Mouse (Mus musculus) kidney, postnatal 0 days (tissue): ENCODE data around the gene Myom3. TPM values are rescaled to one million over a fixed set of nuclear protein-coding genes. Genes with fewer than 3 reads are reported as not detected.

ENCODE experiments used
- ATAC-seq: fragments of 200-750 bp; cut with Nextera tagmentation; replicated peaks from 2 replicates; pipeline ENCODE4 v1.8.0; 2017; ENCODE audit warnings: low read depth, moderate number of reproducible peaks, moderate TSS enrichment, moderate library complexity; ENCODE audit not compliant: low FRiP score
- DNase-seq: peaks from one replicate; pipeline ENCODE4 v3.0.0-alpha.2; 2016; ENCODE audit warnings: low spot score
- H3K27ac ChIP-seq: fragments of 300-500 bp; sonication (generic); 2 replicates; pipeline ENCODE4 v1.5.1; 2014; ENCODE audit warnings: mild to moderate bottlenecking
- H3K27me3 ChIP-seq: fragments of 300-500 bp; sonication (generic); 2 replicates; pipeline ENCODE4 v1.6.1; 2014; ENCODE audit warnings: low read length, mixed read lengths; ENCODE audit not compliant: insufficient read depth
- H3K36me3 ChIP-seq: fragments of 300-500 bp; sonication (generic); 2 replicates; pipeline ENCODE4 v1.6.1; 2014; ENCODE audit warnings: low read length, mixed read lengths; ENCODE audit not compliant: insufficient read depth
- H3K4me1 ChIP-seq: fragments of 300-500 bp; sonication (generic); replicated peaks from 2 replicates; pipeline ENCODE4 v1.6.1; 2014; ENCODE audit warnings: antibody characterized with exemption, low read length, mixed read lengths; ENCODE audit not compliant: insufficient read depth
- H3K4me2 ChIP-seq: fragments of 300-500 bp; sonication (generic); 2 replicates; pipeline ENCODE4 v1.6.1; 2014; ENCODE audit warnings: mild to moderate bottlenecking, low read length, moderate library complexity, mixed read lengths
- H3K4me3 ChIP-seq: fragments of 300-500 bp; sonication (generic); replicated peaks from 2 replicates; pipeline ENCODE4 v1.5.1; 2014; ENCODE audit warnings: low read depth, low read length
- H3K9ac ChIP-seq: fragments of 300-500 bp; sonication (generic); 2 replicates; pipeline ENCODE4 v1.6.1; 2014; ENCODE audit warnings: low read depth, low read length
- H3K9me3 ChIP-seq: fragments of 300-500 bp; sonication (generic); replicated peaks from 2 replicates; pipeline ENCODE4 v1.6.1; 2016; ENCODE audit warnings: low read length, inconsistent platforms, mixed read lengths
- CTCF ChIP-seq: IDR thresholded peaks from 2 replicates; pipeline ENCODE4 v1.5.1; 2016; ENCODE audit warnings: antibody characterized with exemption, low read depth, mild to moderate bottlenecking, moderate library complexity
- WGBS: fragments of 180-500 bp; shearing (Covaris S2); extraction: QIAGEN DNeasy Blood & Tissue Kit; methylation state at CpG from one replicate; pipeline ENCODE4 v1.1.7; 2014; 5-methylcytosine and 5-hydroxymethylcytosine counted together
- polyA plus RNA-seq: library from polyadenylated mRNA; unstranded; fragments of >200 nt; fragmentation: Nextera tagmentation; extraction: Ambion mirVana; gene quantifications from 2 replicates; pipeline ENCODE4 v1.2.1, GENCODE M21; 2015

The Myom3 gene
- polyA plus RNA-seq, 1 experiment from 2014 or later, result 0.39 TPM

- Histone ChIP-seq H3K9me3 (no peaks in the 10 kb centered on the region), H3K27me3 (no peaks in the 10 kb centered on the region), H3K4me2 (no peak overlapping the region), H3K36me3 (no peaks in the 10 kb centered on the region), H3K27ac (no peak overlapping the region), H3K9ac (no peak overlapping the region), H3K4me3 (no peak overlapping the region), H3K4me1 (no peaks in the 10 kb centered on the region)
- 93% methylated on average over 14 of the region's 14 CpGs for WGBS
- DNase-seq, result no peak
- no peak for TF ChIP-seq CTCF
- ATAC-seq, result no peak
Observed at GRCm38 (mm10) chr4:135739672-135740071, 19.8 kb upstream of the Myom3 start.

- Histone ChIP-seq H3K36me3 (no peaks in the 10 kb centered on the region), H3K4me2 (no peak overlapping the region), H3K27ac (no peak overlapping the region), H3K4me3 (no peak overlapping the region), H3K27me3 (no peaks in the 10 kb centered on the region), H3K9me3 (no peaks in the 10 kb centered on the region), H3K9ac (no peak overlapping the region), H3K4me1 (no peaks in the 10 kb centered on the region)
- 6% methylated on average over 6 of the region's 6 CpGs for whole genome bisulfite sequencing
- ATAC-seq (0 out of 2 replicates have a peak, but pooled peaks have one; percentile 14), DNase-seq (peak; percentile 58)
- no peak for TF ChIP-seq CTCF
Observed at GRCm38 (mm10) chr4:135743520-135743919, 16.0 kb upstream of the Myom3 start.

- peak; percentile 73 for DNase-seq
- no peak overlapping the region for H3K27ac ChIP-seq
- H3K9me3 ChIP-seq, result no peaks in the 10 kb centered on the region
- ATAC-seq, result peak; percentile 17; the same call in 1 of the 2 replicates
- no peak overlapping the region for H3K4me2 ChIP-seq
- 30% methylated on average over 16 of the region's 16 CpGs for WGBS
- no peak overlapping the region for H3K4me3 ChIP-seq
- H3K36me3 ChIP-seq, result no peaks in the 10 kb centered on the region
- H3K27me3 ChIP-seq, result no peaks in the 10 kb centered on the region
- no peaks in the 10 kb centered on the region for H3K4me1 ChIP-seq
- no peak overlapping the region for H3K9ac ChIP-seq
- no peak for TF ChIP-seq CTCF
Observed at GRCm38 (mm10) chr4:135744726-135745448, 14.6 kb upstream of the Myom3 start.

- no peaks in the 10 kb centered on the region for H3K36me3 ChIP-seq
- 65% methylated on average over 10 of the region's 10 CpGs for WGBS
- no peaks in the 10 kb centered on the region for H3K9me3 ChIP-seq
- H3K4me3 ChIP-seq, result no peak overlapping the region
- no peak overlapping the region for H3K9ac ChIP-seq
- H3K4me2 ChIP-seq, result no peak overlapping the region
- no peak for TF ChIP-seq CTCF
- DNase-seq, result no peak
- H3K27me3 ChIP-seq, result no peaks in the 10 kb centered on the region
- ATAC-seq, result no peak
- no peaks in the 10 kb centered on the region for H3K4me1 ChIP-seq
- no peak overlapping the region for H3K27ac ChIP-seq
Observed at GRCm38 (mm10) chr4:135745613-135746012, 13.9 kb upstream of the Myom3 start.

GRCm38 (mm10) chr4:135750896-135751295, 8.6 kb upstream of the Myom3 start:
- Histone ChIP-seq H3K9me3 (no peaks in the 10 kb centered on the region), H3K4me3 (no peak overlapping the region), H3K9ac (no peak overlapping the region), H3K4me1 (no peaks in the 10 kb centered on the region), H3K4me2 (no peak overlapping the region), H3K36me3 (no peaks in the 10 kb centered on the region), H3K27ac (no peak overlapping the region), H3K27me3 (no peaks in the 10 kb centered on the region)
- peak; percentile 13; the same call in 1 of the 2 replicates for TF ChIP-seq CTCF
- ATAC-seq, result no peak
- no peak for DNase-seq
- 82% methylated on average over 8 of the region's 8 CpGs for WGBS

GRCm38 (mm10) chr4:135752106-135752778, 7.3 kb upstream of the Myom3 start:
- no peak for ATAC-seq
- H3K9me3 ChIP-seq, result no peaks in the 10 kb centered on the region
- H3K4me2 ChIP-seq, result no peak overlapping the region
- H3K36me3 ChIP-seq, result no peaks in the 10 kb centered on the region
- H3K4me3 ChIP-seq, result no peak overlapping the region
- H3K9ac ChIP-seq, result no peak overlapping the region
- 71% methylated on average over 7 of the region's 7 CpGs for WGBS
- DNase-seq, result no peak
- no peaks in the 10 kb centered on the region for H3K27me3 ChIP-seq
- no peaks in the 10 kb centered on the region for H3K4me1 ChIP-seq
- no peak for TF ChIP-seq CTCF
- H3K27ac ChIP-seq, result no peak overlapping the region
